8 mouse cellular contexts compared by ENCODE assay signal in genomic region chrX:51206432-51206831, GRCm38 (mm10). TPM values are rescaled to one million over a fixed set of nuclear protein-coding genes. Genes with fewer than 3 reads are reported as not detected.
DNase-seq lines count a peak whose midpoint lies in the region; ATAC-seq and TF ChIP-seq lines count a peak whose summit lies in the region.

Gene Mbnl3, minus strand, starts transcription at chrX:51206532.

- H3K4me1 ChIP-seq in spleen, adult 2 months (ENCODE audit: control insufficient read depth, insufficient read depth, insufficient read length), result no peaks in the 10 kb centered on the region
- peaks cover 13% of the 10 kb centered on the region for H3K4me1 ChIP-seq in erythroblast, embryonic 14.5 days (ENCODE audit: control insufficient read depth)
- H3K4me1 ChIP-seq in limb, embryonic 15.5 days, result no peaks in the 10 kb centered on the region
- no peaks in the 10 kb centered on the region for H3K4me1 ChIP-seq in stomach, embryonic 15.5 days

- peak within 1 kb of the TSS; percentile 81 for H3K4me3 ChIP-seq in spleen, adult 2 months (ENCODE audit: extremely low read depth, insufficient read depth, insufficient read length)
- H3K4me3 ChIP-seq in erythroblast, embryonic 14.5 days (replicated peaks), result peak within 1 kb of the TSS; percentile 80
- H3K4me3 ChIP-seq in limb, embryonic 15.5 days, result peak within 1 kb of the TSS; percentile 56
- peak within 1 kb of the TSS; percentile 58 for H3K4me3 ChIP-seq in stomach, embryonic 15.5 days (replicated peaks)

- ATAC-seq in limb, embryonic 15.5 days (ENCODE audit: insufficient number of reproducible peaks, low FRiP score, low TSS enrichment, low read depth), result no peak
- ATAC-seq in stomach, embryonic 15.5 days (ENCODE audit: insufficient read depth, low FRiP score, low read depth), result no peak

- WGBS in spleen, adult 2 months, result 43% methylated on average over 11 of the region's 11 CpGs
- 31% methylated on average over 11 of the region's 11 CpGs for WGBS in limb, embryonic 15.5 days
- 37% methylated on average over 11 of the region's 11 CpGs for WGBS in stomach, embryonic 15.5 days

- H3K9me3 ChIP-seq in erythroblast, embryonic 14.5 days (ENCODE audit: control insufficient read depth, low read length), result peaks cover 3% of the 10 kb centered on the region; the same call in 1 of the 2 replicates
- H3K9me3 ChIP-seq in limb, embryonic 15.5 days, result no peaks in the 10 kb centered on the region
- no peaks in the 10 kb centered on the region for H3K9me3 ChIP-seq in stomach, embryonic 15.5 days

- H3K36me3 ChIP-seq in spleen, adult 2 months (ENCODE audit: control insufficient read depth, insufficient read depth, low read length), result no peaks in the 10 kb centered on the region
- H3K36me3 ChIP-seq in erythroblast, embryonic 14.5 days (ENCODE audit: control insufficient read depth), result no peaks in the 10 kb centered on the region
- H3K36me3 ChIP-seq in limb, embryonic 15.5 days, result no peaks in the 10 kb centered on the region
- no peaks in the 10 kb centered on the region for H3K36me3 ChIP-seq in stomach, embryonic 15.5 days

- no peak within 1 kb of the TSS for H3K27ac ChIP-seq in spleen, adult 2 months (ENCODE audit: insufficient read depth, low read length)
- peak within 1 kb of the TSS; percentile 87 for H3K27ac ChIP-seq in limb, embryonic 15.5 days
- H3K27ac ChIP-seq in stomach, embryonic 15.5 days, result peak within 1 kb of the TSS; percentile 89

- no peak for DNase-seq in spleen, adult 2 months (ENCODE audit: low read depth in 1 of 2, low spot score in 2 of 2)
- no peak for DNase-seq in spleen, adult 18-20 months
- no peak for DNase-seq in cerebellum, postnatal 36 days
- DNase-seq in embryo, embryonic 10.5 days (ENCODE audit: low spot score), result no peak
- no peak for DNase-seq in testis, postnatal 10 days (ENCODE audit: low spot score)

- no peaks in the 10 kb centered on the region for H3K27me3 ChIP-seq in spleen, adult 2 months (ENCODE audit: control insufficient read depth, insufficient read depth, low read length)
- H3K27me3 ChIP-seq in erythroblast, embryonic 14.5 days (ENCODE audit: control insufficient read depth), result peaks cover 28% of the 10 kb centered on the region
- peaks cover 7% of the 10 kb centered on the region; the same call in 1 of the 2 replicates for H3K27me3 ChIP-seq in limb, embryonic 15.5 days
- no peaks in the 10 kb centered on the region for H3K27me3 ChIP-seq in stomach, embryonic 15.5 days (replicated peaks)

- H3K9ac ChIP-seq in limb, embryonic 15.5 days, result peak within 1 kb of the TSS; percentile 39
- H3K9ac ChIP-seq in stomach, embryonic 15.5 days, result peak within 1 kb of the TSS; percentile 19; the same call in 1 of the 2 replicates

- no peak for TF ChIP-seq CTCF in spleen, adult 2 months (IDR thresholded peaks at IDR 0.05; ENCODE audit: extremely low read depth, insufficient read depth, insufficient read length, insufficient replicate concordance)

- H3K4me2 ChIP-seq in limb, embryonic 15.5 days, result peak within 1 kb of the TSS; percentile 64
- H3K4me2 ChIP-seq in stomach, embryonic 15.5 days, result peak within 1 kb of the TSS; percentile 68

- no peak for TF ChIP-seq POLR2A in spleen, adult 2 months (IDR thresholded peaks at IDR 0.05; ENCODE audit: low read depth, low read length)

RNA-seq across cellular contexts. Expression of gene Mbnl3, which starts in this region (rescaled TPM):
- polyA plus RNA-seq in spleen, adult 2 months (2012; rRNA removed), result 4.1 and 4.8 TPM in 2 replicates
- 0.04 and 0.08 TPM in 2 replicates for polyA plus RNA-seq in erythroblast, embryonic 14.5 days (2012)
- 12.3 and 14.0 TPM in 2 replicates for polyA plus RNA-seq in limb, embryonic 15.5 days (2015; fragmentation: Nextera tagmentation; extraction: Ambion mirVana)
- polyA plus RNA-seq in stomach, embryonic 15.5 days (2015; fragmentation: Nextera tagmentation; extraction: Ambion mirVana), result 10.9 and 11.7 TPM in 2 replicates
